Mouse (Mus musculus): Measurements from ENCODE around the gene Alg9.

The Alg9 gene

GRCm38 (mm10) chr9:50855133-50855766 is 80.4 kb downstream of the Alg9 start:
- DNase-seq: no peak

GRCm38 (mm10) chr9:50855780-50856179 is 81.0 kb downstream of the Alg9 start:
- DNase-seq: no peak

GRCm38 (mm10) chr9:50856341-50857081 is 81.7 kb downstream of the Alg9 start:
- peak; percentile 87 for DNase-seq

- DNase-seq: no peak
These were observed 82.3 kb downstream of the Alg9 start for GRCm38 (mm10) chr9:50857082-50857641.

GRCm38 (mm10) chr9:50858681-50859080 is 83.9 kb downstream of the Alg9 start:
- DNase-seq: no peak

GRCm38 (mm10) chr9:50861119-50861839 is 86.5 kb downstream of the Alg9 start:
- DNase-seq: no peak

- DNase-seq: no peak
These were observed 89.0 kb downstream of the Alg9 start for GRCm38 (mm10) chr9:50863824-50864223.

- no peak for DNase-seq
These were observed 90.1 kb downstream of the Alg9 start for GRCm38 (mm10) chr9:50864877-50865276.

- no peak for DNase-seq
These were observed 91.0 kb downstream of the Alg9 start for GRCm38 (mm10) chr9:50865803-50866202.

GRCm38 (mm10) chr9:50867015-50867414 is 92.2 kb downstream of the Alg9 start:
- no peak for DNase-seq

GRCm38 (mm10) chr9:50868182-50868581 is 93.4 kb downstream of the Alg9 start:
- no peak for DNase-seq

GRCm38 (mm10) chr9:50873210-50873609 is 98.4 kb downstream of the Alg9 start:
- no peak for DNase-seq

- DNase-seq: no peak
These were observed 99.2 kb downstream of the Alg9 start for GRCm38 (mm10) chr9:50874031-50874430.

GRCm38 (mm10) chr9:50875470-50875869 is 100.7 kb downstream of the Alg9 start:
- no peak for DNase-seq

GRCm38 (mm10) chr9:50876287-50876686 is 101.5 kb downstream of the Alg9 start:
- no peak for DNase-seq

GRCm38 (mm10) chr9:50877431-50877830 is 102.6 kb downstream of the Alg9 start:
- DNase-seq: no peak

GRCm38 (mm10) chr9:50882183-50882582 is 107.4 kb downstream of the Alg9 start:
- no peak for DNase-seq

- DNase-seq: no peak
These were observed 109.3 kb downstream of the Alg9 start for GRCm38 (mm10) chr9:50884093-50884492.

- DNase-seq: no peak
These were observed 110.2 kb downstream of the Alg9 start for GRCm38 (mm10) chr9:50884741-50885599.

GRCm38 (mm10) chr9:50885600-50885987 is 110.8 kb downstream of the Alg9 start:
- no peak for DNase-seq

- DNase-seq: no peak
These were observed 112.1 kb downstream of the Alg9 start for GRCm38 (mm10) chr9:50886870-50887269.

GRCm38 (mm10) chr9:50887351-50887750 is 112.5 kb downstream of the Alg9 start:
- DNase-seq: no peak

- no peak for DNase-seq
These were observed 114.4 kb downstream of the Alg9 start for GRCm38 (mm10) chr9:50889211-50889610.
